Mouse (Mus musculus): Measurements from ENCODE around the gene Ell. TPM values are rescaled to one million over a fixed set of nuclear protein-coding genes. Genes with fewer than 3 reads are reported as not detected.

Ell gene
- polyA plus RNA-seq, 1 experiment from 2014 or later: 17.1 TPM

- no peaks in the 10 kb centered on the region for H3K27me3 ChIP-seq (ENCODE audit: control insufficient read depth, insufficient read depth, low read length)
- H3K9ac ChIP-seq (replicated peaks; ENCODE audit: low read length): no peak overlapping the region
- ATAC-seq (ENCODE audit: low FRiP score, low TSS enrichment): no peak
- H3K4me2 ChIP-seq (ENCODE audit: low read length): no peak overlapping the region
- peaks cover 47% of the 10 kb centered on the region for H3K36me3 ChIP-seq (ENCODE audit: control insufficient read depth, insufficient read depth, low read length)
- no peak overlapping the region for H3K4me3 ChIP-seq (replicated peaks; ENCODE audit: low read depth, low read length)
- H3K9me3 ChIP-seq (ENCODE audit: control insufficient read depth, low read length): no peaks in the 10 kb centered on the region
- 92% methylated on average over 11 of the region's 11 CpGs for WGBS
- H3K27ac ChIP-seq (replicated peaks; ENCODE audit: low read depth, low read length): no peak overlapping the region
- H3K4me1 ChIP-seq (ENCODE audit: control insufficient read depth, insufficient read depth, low read length): peaks cover 15% of the 10 kb centered on the region
- DNase-seq: no peak
These were observed 26.9 kb upstream of the Ell start for GRCm38 (mm10) chr8:70512253-70512903.

- DNase-seq: no peak
- H3K9ac ChIP-seq (replicated peaks; ENCODE audit: low read length): no peak overlapping the region
- no peaks in the 10 kb centered on the region for H3K9me3 ChIP-seq (ENCODE audit: control insufficient read depth, low read length)
- 92% methylated on average over 2 of the region's 2 CpGs for WGBS
- H3K27me3 ChIP-seq (ENCODE audit: control insufficient read depth, insufficient read depth, low read length): no peaks in the 10 kb centered on the region
- peaks cover 15% of the 10 kb centered on the region for H3K4me1 ChIP-seq (ENCODE audit: control insufficient read depth, insufficient read depth, low read length)
- ATAC-seq (ENCODE audit: low FRiP score, low TSS enrichment): no peak
- peaks cover 46% of the 10 kb centered on the region for H3K36me3 ChIP-seq (ENCODE audit: control insufficient read depth, insufficient read depth, low read length)
- H3K4me2 ChIP-seq (ENCODE audit: low read length): no peak overlapping the region
- no peak overlapping the region for H3K27ac ChIP-seq (replicated peaks; ENCODE audit: low read depth, low read length)
- no peak overlapping the region for H3K4me3 ChIP-seq (replicated peaks; ENCODE audit: low read depth, low read length)
These were observed 25.8 kb upstream of the Ell start for GRCm38 (mm10) chr8:70513441-70513840.

GRCm38 (mm10) chr8:70517940-70518643, 21.2 kb upstream of the Ell start:
- no peaks in the 10 kb centered on the region for H3K27me3 ChIP-seq (ENCODE audit: control insufficient read depth, insufficient read depth, low read length)
- H3K9me3 ChIP-seq (ENCODE audit: control insufficient read depth, low read length): no peaks in the 10 kb centered on the region
- H3K4me2 ChIP-seq (ENCODE audit: low read length): no peak overlapping the region
- H3K27ac ChIP-seq (replicated peaks; ENCODE audit: low read depth, low read length): no peak overlapping the region
- peaks cover 8% of the 10 kb centered on the region; the same call in 1 of the 2 replicates for H3K4me1 ChIP-seq (ENCODE audit: control insufficient read depth, insufficient read depth, low read length)
- ATAC-seq (ENCODE audit: low FRiP score, low TSS enrichment) (no peak), DNase-seq (no peak)
- H3K4me3 ChIP-seq (replicated peaks; ENCODE audit: low read depth, low read length): no peak overlapping the region
- no peak overlapping the region for H3K9ac ChIP-seq (replicated peaks; ENCODE audit: low read length)
- 73% methylated on average over 10 of the region's 10 CpGs for WGBS
- peaks cover 43% of the 10 kb centered on the region for H3K36me3 ChIP-seq (ENCODE audit: control insufficient read depth, insufficient read depth, low read length)

- Histone ChIP-seq H3K27me3 (ENCODE audit: control insufficient read depth, insufficient read depth, low read length) (no peaks in the 10 kb centered on the region), H3K4me3 (replicated peaks; ENCODE audit: low read depth, low read length) (no peak overlapping the region), H3K9me3 (ENCODE audit: control insufficient read depth, low read length) (no peaks in the 10 kb centered on the region), H3K36me3 (ENCODE audit: control insufficient read depth, insufficient read depth, low read length) (peaks cover 34% of the 10 kb centered on the region), H3K4me2 (ENCODE audit: low read length) (no peak overlapping the region), H3K4me1 (ENCODE audit: control insufficient read depth, insufficient read depth, low read length) (peaks cover 11% of the 10 kb centered on the region), H3K27ac (replicated peaks; ENCODE audit: low read depth, low read length) (no peak overlapping the region), H3K9ac (replicated peaks; ENCODE audit: low read length) (no peak overlapping the region)
- WGBS: 91% methylated on average over 6 of the region's 6 CpGs
- no peak for ATAC-seq (ENCODE audit: low FRiP score, low TSS enrichment)
- no peak for DNase-seq
These were observed 20.2 kb upstream of the Ell start for GRCm38 (mm10) chr8:70519043-70519442.

DNA sequence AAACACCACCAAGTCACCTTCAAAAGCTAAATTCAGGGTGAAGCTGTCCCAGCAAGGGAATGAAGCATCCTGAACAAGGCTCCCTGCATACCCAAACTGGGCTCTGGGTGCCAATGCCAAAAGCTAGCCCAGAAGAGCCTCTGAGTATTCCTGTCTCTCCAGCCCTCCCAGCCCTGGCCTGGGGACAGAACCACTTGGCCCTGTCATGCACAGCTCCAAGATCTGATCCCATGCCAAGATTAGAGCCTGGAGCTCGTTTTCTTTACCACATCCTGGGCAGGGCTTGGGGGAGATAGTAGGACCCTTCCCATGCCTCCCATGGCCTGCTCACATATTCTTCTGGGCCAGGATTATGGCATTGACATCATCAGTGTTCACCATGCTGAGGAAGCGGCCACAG, 19.7 kb upstream of the Ell start:
- Histone ChIP-seq H3K27ac (replicated peaks; ENCODE audit: low read depth, low read length) (no peak overlapping the region), H3K27me3 (ENCODE audit: control insufficient read depth, insufficient read depth, low read length) (no peaks in the 10 kb centered on the region), H3K4me2 (ENCODE audit: low read length) (no peak overlapping the region), H3K9ac (replicated peaks; ENCODE audit: low read length) (no peak overlapping the region), H3K36me3 (ENCODE audit: control insufficient read depth, insufficient read depth, low read length) (peaks cover 28% of the 10 kb centered on the region), H3K4me3 (replicated peaks; ENCODE audit: low read depth, low read length) (no peak overlapping the region), H3K9me3 (ENCODE audit: control insufficient read depth, low read length) (no peaks in the 10 kb centered on the region), H3K4me1 (ENCODE audit: control insufficient read depth, insufficient read depth, low read length) (peaks cover 11% of the 10 kb centered on the region)
- ATAC-seq (ENCODE audit: low FRiP score, low TSS enrichment) (no peak), DNase-seq (no peak)
- WGBS: 75% methylated on average over 2 of the region's 2 CpGs

- H3K4me1 ChIP-seq (ENCODE audit: control insufficient read depth, insufficient read depth, low read length): peaks cover 17% of the 10 kb centered on the region
- ATAC-seq (ENCODE audit: low FRiP score, low TSS enrichment): peak; percentile 87
- H3K27ac ChIP-seq (replicated peaks; ENCODE audit: low read depth, low read length): peak overlapping the region; percentile 87
- under 1% methylated on average over 51 of the region's 51 CpGs for WGBS
- no peaks in the 10 kb centered on the region for H3K27me3 ChIP-seq (ENCODE audit: control insufficient read depth, insufficient read depth, low read length)
- peak; percentile 99 for DNase-seq
- H3K9me3 ChIP-seq (ENCODE audit: control insufficient read depth, low read length): no peaks in the 10 kb centered on the region
- peak overlapping the region; percentile 67 for H3K4me2 ChIP-seq (ENCODE audit: low read length)
- peaks cover 11% of the 10 kb centered on the region for H3K36me3 ChIP-seq (ENCODE audit: control insufficient read depth, insufficient read depth, low read length)
- peak overlapping the region; percentile 53 for H3K9ac ChIP-seq (replicated peaks; ENCODE audit: low read length)
- H3K4me3 ChIP-seq (replicated peaks; ENCODE audit: low read depth, low read length): peak overlapping the region; percentile 55
These were observed 16.5 kb upstream of the Ell start for GRCm38 (mm10) chr8:70522592-70523403.

DNA sequence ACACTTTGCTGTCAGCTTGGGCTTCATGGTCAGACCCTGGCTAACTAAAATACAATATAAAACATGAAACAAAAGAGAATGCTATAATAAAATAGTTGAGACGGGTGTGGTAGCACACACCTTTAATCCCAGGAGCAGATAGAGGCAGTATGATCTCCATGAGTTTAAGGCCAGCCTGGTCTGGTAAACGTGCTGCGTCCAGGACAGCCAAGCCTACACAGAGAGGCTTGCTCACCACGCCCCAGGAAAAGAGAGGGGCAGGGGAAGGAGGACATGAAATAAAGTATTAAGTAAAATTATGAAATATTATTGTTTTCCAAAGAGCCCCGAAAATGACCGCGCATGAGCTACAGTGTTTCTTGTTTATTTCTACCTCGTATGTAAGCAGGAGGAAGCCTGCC, 12.1 kb upstream of the Ell start:
- Histone ChIP-seq H3K9ac (replicated peaks; ENCODE audit: low read length) (peak overlapping the region; percentile 92), H3K27me3 (ENCODE audit: control insufficient read depth, insufficient read depth, low read length) (no peaks in the 10 kb centered on the region), H3K4me2 (ENCODE audit: low read length) (peak overlapping the region; percentile 84), H3K9me3 (ENCODE audit: control insufficient read depth, low read length) (no peaks in the 10 kb centered on the region), H3K36me3 (ENCODE audit: control insufficient read depth, insufficient read depth, low read length) (peaks cover 22% of the 10 kb centered on the region), H3K27ac (replicated peaks; ENCODE audit: low read depth, low read length) (peak overlapping the region; percentile 92; the same call in 1 of the 2 replicates), H3K4me3 (replicated peaks; ENCODE audit: low read depth, low read length) (peak overlapping the region; percentile 85), H3K4me1 (ENCODE audit: control insufficient read depth, insufficient read depth, low read length) (peaks cover 25% of the 10 kb centered on the region)
- DNase-seq (no peak), ATAC-seq (ENCODE audit: low FRiP score, low TSS enrichment) (no peak)
- WGBS: 5% methylated on average over 8 of the region's 8 CpGs

GRCm38 (mm10) chr8:70527512-70528181, 11.6 kb upstream of the Ell start, which contains the start of the genes Fkbp8 and Kxd1:
Fkbp8 (plus strand) TSS chr8:70527724.
Kxd1 (minus strand) TSS chr8:70527956.
- Histone ChIP-seq H3K4me3 (replicated peaks; ENCODE audit: low read depth, low read length) (peak within 1 kb of the TSS; percentile 85), H3K36me3 (ENCODE audit: control insufficient read depth, insufficient read depth, low read length) (peaks cover 27% of the 10 kb centered on the region), H3K4me2 (ENCODE audit: low read length) (peak within 1 kb of the TSS; percentile 84), H3K27ac (replicated peaks; ENCODE audit: low read depth, low read length) (peak within 1 kb of the TSS; percentile 92), H3K9ac (replicated peaks; ENCODE audit: low read length) (peak within 1 kb of the TSS; percentile 92), H3K4me1 (ENCODE audit: control insufficient read depth, insufficient read depth, low read length) (peaks cover 21% of the 10 kb centered on the region), H3K9me3 (ENCODE audit: control insufficient read depth, low read length) (no peaks in the 10 kb centered on the region), H3K27me3 (ENCODE audit: control insufficient read depth, insufficient read depth, low read length) (no peaks in the 10 kb centered on the region)
- peak; percentile 94 for ATAC-seq (ENCODE audit: low FRiP score, low TSS enrichment)
- peak; percentile 98 for DNase-seq
- under 1% methylated on average over 61 of the region's 61 CpGs for WGBS

Data from midbrain, embryonic 14.5 days (tissue).